Mouse (Mus musculus): ENCODE measurements around the gene Cyp2j6. TPM values are rescaled to one million over a fixed set of nuclear protein-coding genes. Genes with fewer than 3 reads are reported as not detected.

Cyp2j6 gene
- polyA plus RNA-seq, 1 experiment, result 1.9 TPM

- H3K4me1 ChIP-seq (ENCODE audit: control insufficient read depth, insufficient read depth, low read length), result no peaks in the 10 kb centered on the region
- 69% methylated on average over 1 of the region's 1 CpGs for WGBS
- TF ChIP-seq POLR2A (IDR thresholded peaks at IDR 0.05; ENCODE audit: borderline replicate concordance, control insufficient read depth, low read depth, low read length), result no peak
- no peak for TF ChIP-seq CTCF (IDR thresholded peaks at IDR 0.05; ENCODE audit: control insufficient read depth, insufficient read depth, low read length)
- H3K27ac ChIP-seq (ENCODE audit: control insufficient read depth, insufficient read depth, low read depth, low read length, poor library complexity), result no peak overlapping the region
- no peak overlapping the region for H3K4me3 ChIP-seq (replicated peaks; ENCODE audit: control insufficient read depth, low read depth, low read length)
These were observed 7.0 kb upstream of the Cyp2j6 start for GRCm38 (mm10) chr4:96560464-96560863.

- no peak overlapping the region for H3K27ac ChIP-seq (ENCODE audit: control insufficient read depth, insufficient read depth, low read depth, low read length, poor library complexity)
- H3K4me3 ChIP-seq (replicated peaks; ENCODE audit: control insufficient read depth, low read depth, low read length), result no peak overlapping the region
- TF ChIP-seq POLR2A (IDR thresholded peaks at IDR 0.05; ENCODE audit: borderline replicate concordance, control insufficient read depth, low read depth, low read length) (no peak), CTCF (IDR thresholded peaks at IDR 0.05; ENCODE audit: control insufficient read depth, insufficient read depth, low read length) (no peak)
- no peaks in the 10 kb centered on the region for H3K4me1 ChIP-seq (ENCODE audit: control insufficient read depth, insufficient read depth, low read length)
- WGBS, result 71% methylated on average over 1 of the region's 1 CpGs
These were observed 6.3 kb upstream of the Cyp2j6 start for GRCm38 (mm10) chr4:96559781-96560180.

DNA sequence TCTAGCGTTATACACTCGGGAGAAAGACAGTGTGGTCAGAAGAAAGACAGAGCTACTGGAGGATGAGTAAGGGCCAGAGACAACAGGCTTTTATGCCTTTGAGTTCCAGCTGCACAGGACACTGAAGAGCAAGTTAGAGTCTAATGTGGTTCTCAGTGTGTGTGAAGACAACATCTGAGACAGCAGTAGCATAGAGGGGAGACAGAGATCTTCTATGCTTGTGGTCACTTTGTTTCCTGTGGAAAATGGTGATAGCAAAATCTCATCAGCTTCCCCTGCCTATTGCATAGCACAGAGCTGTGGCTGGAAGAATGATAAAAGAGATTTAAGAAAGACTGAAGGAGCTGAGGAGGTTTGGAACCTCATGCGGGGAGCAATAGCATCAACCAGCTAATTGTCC is 1.8 kb downstream of the Cyp2j6 start:
- WGBS, result 22% methylated on average over 3 of the region's 3 CpGs
- Histone ChIP-seq H3K4me1 (ENCODE audit: control insufficient read depth, insufficient read depth, low read length) (no peaks in the 10 kb centered on the region), H3K27ac (ENCODE audit: control insufficient read depth, insufficient read depth, low read depth, low read length, poor library complexity) (no peak overlapping the region), H3K4me3 (replicated peaks; ENCODE audit: control insufficient read depth, low read depth, low read length) (no peak overlapping the region)
- TF ChIP-seq CTCF (IDR thresholded peaks at IDR 0.05; ENCODE audit: control insufficient read depth, insufficient read depth, low read length), result no peak

GRCm38 (mm10) chr4:96545976-96546375 is 7.5 kb downstream of the Cyp2j6 start:
- TF ChIP-seq POLR2A (IDR thresholded peaks at IDR 0.05; ENCODE audit: borderline replicate concordance, control insufficient read depth, low read depth, low read length) (no peak), CTCF (IDR thresholded peaks at IDR 0.05; ENCODE audit: control insufficient read depth, insufficient read depth, low read length) (no peak)
- H3K4me3 ChIP-seq (replicated peaks; ENCODE audit: control insufficient read depth, low read depth, low read length), result no peak overlapping the region
- 60% methylated on average over 1 of the region's 1 CpGs for WGBS
- H3K4me1 ChIP-seq (ENCODE audit: control insufficient read depth, insufficient read depth, low read length), result no peaks in the 10 kb centered on the region
- H3K27ac ChIP-seq (ENCODE audit: control insufficient read depth, insufficient read depth, low read depth, low read length, poor library complexity), result no peak overlapping the region

- Histone ChIP-seq H3K27ac (ENCODE audit: control insufficient read depth, insufficient read depth, low read depth, low read length, poor library complexity) (no peak overlapping the region), H3K4me3 (replicated peaks; ENCODE audit: control insufficient read depth, low read depth, low read length) (no peak overlapping the region), H3K4me1 (ENCODE audit: control insufficient read depth, insufficient read depth, low read length) (no peaks in the 10 kb centered on the region)
- TF ChIP-seq POLR2A (IDR thresholded peaks at IDR 0.05; ENCODE audit: borderline replicate concordance, control insufficient read depth, low read depth, low read length), result no peak
- no peak for TF ChIP-seq CTCF (IDR thresholded peaks at IDR 0.05; ENCODE audit: control insufficient read depth, insufficient read depth, low read length)
- WGBS, result 21% methylated on average over 1 of the region's 1 CpGs
These were observed 27.7 kb downstream of the Cyp2j6 start for GRCm38 (mm10) chr4:96525772-96526171.

DNA sequence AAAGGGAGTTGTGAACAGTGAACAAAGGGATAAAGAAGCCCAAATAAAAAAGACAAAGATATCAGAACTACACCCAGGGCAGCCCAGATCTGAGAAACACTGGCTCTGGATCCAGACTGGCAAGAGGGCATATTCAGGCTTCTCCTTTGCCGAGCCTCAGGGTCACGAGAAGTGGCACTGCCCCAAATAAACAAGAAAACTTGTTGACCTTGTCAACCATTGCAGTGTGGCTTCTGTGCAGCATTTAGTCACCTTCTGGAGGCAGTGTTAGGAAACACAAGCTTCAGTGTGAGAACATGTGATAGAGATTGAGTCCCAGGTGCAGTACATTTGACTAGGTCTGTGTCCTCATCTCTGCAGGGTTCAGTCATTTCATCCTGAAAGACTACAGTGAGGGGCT is 31.2 kb downstream of the Cyp2j6 start:
- Histone ChIP-seq H3K4me3 (replicated peaks; ENCODE audit: control insufficient read depth, low read depth, low read length) (no peak overlapping the region), H3K4me1 (ENCODE audit: control insufficient read depth, insufficient read depth, low read length) (no peaks in the 10 kb centered on the region), H3K27ac (ENCODE audit: control insufficient read depth, insufficient read depth, low read depth, low read length, poor library complexity) (no peak overlapping the region)
- 86% methylated on average over 2 of the region's 2 CpGs for WGBS
- TF ChIP-seq POLR2A (IDR thresholded peaks at IDR 0.05; ENCODE audit: borderline replicate concordance, control insufficient read depth, low read depth, low read length), result no peak

GRCm38 (mm10) chr4:96510083-96510482 is 43.4 kb downstream of the Cyp2j6 start:
- 7% methylated on average over 3 of the region's 3 CpGs for WGBS
- Histone ChIP-seq H3K4me3 (replicated peaks; ENCODE audit: control insufficient read depth, low read depth, low read length) (no peak overlapping the region), H3K27ac (ENCODE audit: control insufficient read depth, insufficient read depth, low read depth, low read length, poor library complexity) (no peak overlapping the region), H3K4me1 (ENCODE audit: control insufficient read depth, insufficient read depth, low read length) (no peaks in the 10 kb centered on the region)
- TF ChIP-seq CTCF (IDR thresholded peaks at IDR 0.05; ENCODE audit: control insufficient read depth, insufficient read depth, low read length) (no peak), POLR2A (IDR thresholded peaks at IDR 0.05; ENCODE audit: borderline replicate concordance, control insufficient read depth, low read depth, low read length) (no peak)

DNA sequence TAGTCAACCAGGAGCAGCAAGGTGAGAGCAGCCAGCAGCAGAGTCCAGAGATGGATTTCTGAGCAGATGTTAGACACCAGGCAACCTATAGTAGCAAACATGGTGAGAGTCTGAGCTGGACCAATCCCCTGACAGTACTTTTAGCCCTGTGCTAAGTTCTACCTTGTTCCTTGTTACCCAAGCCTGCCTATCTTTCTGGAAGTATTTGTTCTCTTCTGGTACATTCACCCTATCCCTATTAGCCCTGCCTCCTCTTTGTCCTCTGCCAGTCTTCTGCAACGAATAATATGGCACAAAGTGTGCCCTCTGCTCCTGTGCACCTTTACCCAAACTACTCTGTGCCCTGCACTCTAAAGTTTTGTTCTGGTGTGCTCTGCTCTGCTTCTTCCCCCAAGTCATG is 46.2 kb downstream of the Cyp2j6 start, which contains the start of gene Cyp2j8:
TSS of gene Cyp2j8 (minus strand) at position 101 of the 400 bp plus-strand sequence.
- Histone ChIP-seq H3K27ac (ENCODE audit: control insufficient read depth, insufficient read depth, low read depth, low read length, poor library complexity) (no peak within 1 kb of the TSS), H3K4me1 (ENCODE audit: control insufficient read depth, insufficient read depth, low read length) (no peaks in the 10 kb centered on the region), H3K4me3 (replicated peaks; ENCODE audit: control insufficient read depth, low read depth, low read length) (no peak within 1 kb of the TSS)
- WGBS, result 73% methylated on average over 1 of the region's 1 CpGs
- TF ChIP-seq POLR2A (IDR thresholded peaks at IDR 0.05; ENCODE audit: borderline replicate concordance, control insufficient read depth, low read depth, low read length), result no peak
- no peak for TF ChIP-seq CTCF (IDR thresholded peaks at IDR 0.05; ENCODE audit: control insufficient read depth, insufficient read depth, low read length)

Other genes with a start within 250 kb of the Cyp2j6 start
- not detected in 2 replicates for gene Cyp2j11, start 205.0 kb downstream of the Cyp2j6 start, polyA plus RNA-seq (2011; ENCODE audit: insufficient read depth, insufficient read length, low replicate concordance, missing spikeins)
- not detected in 2 replicates for gene Cyp2j8, start 46.3 kb downstream of the Cyp2j6 start, polyA plus RNA-seq (2011; ENCODE audit: insufficient read depth, insufficient read length, low replicate concordance, missing spikeins)
- gene Cyp2j9, start 37.9 kb upstream of the Cyp2j6 start, polyA plus RNA-seq (2011; ENCODE audit: insufficient read depth, insufficient read length, low replicate concordance, missing spikeins), result not detected in 2 replicates
- 0.41 and 2.3 TPM in 2 replicates for gene Cyp2j5, start 110.5 kb upstream of the Cyp2j6 start, polyA plus RNA-seq (2011; ENCODE audit: insufficient read depth, insufficient read length, low replicate concordance, missing spikeins)
- not detected in 2 replicates for gene Gm12695, start 231.5 kb upstream of the Cyp2j6 start, polyA plus RNA-seq (2011; ENCODE audit: insufficient read depth, insufficient read length, low replicate concordance, missing spikeins)